Mouse (Mus musculus): ENCODE results near the gene Myh6.
"Not testable (repeated sequence)": the region's sequence is repeated elsewhere in the genome, so short reads cannot be mapped to it uniquely, and the experiment has no call there.

Myh6 gene

DNA sequence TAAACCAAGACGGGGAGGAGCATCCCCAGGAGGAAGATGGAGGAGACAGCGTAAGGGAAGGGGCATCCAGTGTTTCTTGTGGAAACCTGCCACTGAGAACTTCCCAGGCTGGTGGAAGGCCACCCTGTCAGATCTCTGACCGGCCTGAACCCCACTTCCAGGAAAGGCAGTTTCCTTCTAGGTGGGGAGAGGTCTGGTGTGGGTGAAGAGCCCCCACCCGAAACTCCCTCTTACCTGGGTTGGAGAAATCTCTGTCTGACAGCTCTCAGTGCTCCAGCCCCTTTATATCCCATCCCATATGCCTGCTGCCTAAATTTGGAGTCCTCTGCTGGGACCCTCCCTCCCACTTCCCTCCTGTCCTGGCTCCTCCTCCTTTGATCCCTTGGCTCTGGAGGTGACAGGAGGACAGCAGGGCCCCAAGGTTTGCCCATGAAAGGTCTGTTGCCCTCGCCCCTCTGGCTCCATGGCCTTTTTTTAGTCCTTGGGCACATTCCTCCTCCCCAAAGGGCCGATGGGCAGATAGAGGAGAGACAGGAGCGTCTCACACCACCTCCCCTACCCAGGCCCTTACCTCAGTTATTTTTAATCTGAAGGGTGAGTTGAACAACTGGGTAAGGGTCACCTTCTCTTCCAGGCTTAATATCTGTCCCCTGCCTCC, at the start of gene Myh6:
Myh6 (minus strand) TSS at position 608 of the 658 bp plus-strand sequence.
- no peak for DNase-seq (ENCODE audit: low read depth)

DNA sequence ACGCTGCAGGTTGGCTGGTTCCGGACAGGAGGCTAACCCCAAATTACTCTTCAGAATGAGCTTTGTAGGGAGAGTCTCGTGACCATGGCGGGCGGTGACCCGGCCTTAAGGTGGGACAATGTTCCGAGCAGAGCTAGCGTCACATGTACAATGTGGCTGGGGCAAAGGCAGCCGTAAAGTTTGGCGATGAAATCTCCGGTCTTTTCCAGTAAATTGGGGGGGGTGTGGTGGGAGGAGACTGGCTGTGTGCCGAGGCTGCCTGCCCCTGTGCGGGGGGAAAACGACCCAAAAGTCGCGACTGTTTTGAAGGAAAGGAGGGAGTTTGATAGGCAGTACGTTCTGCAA, 49.0 kb upstream of the Myh6 start:
- peak; percentile 38 for DNase-seq (ENCODE audit: low read depth)

DNA sequence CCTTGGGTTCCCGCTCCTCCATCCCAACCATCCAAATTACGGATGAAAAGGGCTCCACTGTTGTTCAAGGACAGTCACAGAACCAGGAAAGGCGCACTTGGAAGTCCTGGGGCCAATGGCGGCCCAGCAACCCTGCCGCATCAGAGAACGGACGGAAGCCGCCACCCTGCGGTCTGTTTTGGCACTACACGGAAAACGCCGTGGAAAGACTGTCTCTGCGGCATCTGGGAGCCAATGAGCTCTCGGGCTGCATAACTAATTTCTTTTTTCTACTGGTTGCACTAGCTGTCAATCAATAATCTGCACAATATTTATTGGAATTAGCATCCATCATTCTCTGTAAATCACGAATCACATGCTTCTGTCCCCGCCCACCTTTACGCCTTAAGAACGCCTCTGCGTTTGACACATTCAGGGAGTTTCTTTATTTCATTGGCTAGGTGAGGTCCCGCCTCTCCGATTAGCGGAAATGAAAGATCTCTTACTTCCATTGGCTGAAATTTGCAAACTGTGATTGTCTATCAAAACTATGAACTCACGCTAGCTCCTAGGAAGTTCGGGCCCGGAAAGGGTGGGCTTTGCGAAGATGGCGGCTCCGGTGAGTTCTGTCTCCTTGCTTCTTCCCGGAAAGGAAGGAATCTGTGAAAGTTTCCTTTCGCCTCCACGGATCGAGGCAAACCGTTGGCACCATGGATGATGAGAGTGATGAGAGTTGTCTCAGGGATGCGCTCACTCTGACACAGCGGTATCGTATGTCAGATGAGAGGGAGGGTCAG, 48.5 kb upstream of the Myh6 start, which contains the start of gene Ngdn:
Ngdn (plus strand) TSS at position 464 of the 776 bp plus-strand sequence.
- DNase-seq (ENCODE audit: low read depth): peak; percentile 99

DNA sequence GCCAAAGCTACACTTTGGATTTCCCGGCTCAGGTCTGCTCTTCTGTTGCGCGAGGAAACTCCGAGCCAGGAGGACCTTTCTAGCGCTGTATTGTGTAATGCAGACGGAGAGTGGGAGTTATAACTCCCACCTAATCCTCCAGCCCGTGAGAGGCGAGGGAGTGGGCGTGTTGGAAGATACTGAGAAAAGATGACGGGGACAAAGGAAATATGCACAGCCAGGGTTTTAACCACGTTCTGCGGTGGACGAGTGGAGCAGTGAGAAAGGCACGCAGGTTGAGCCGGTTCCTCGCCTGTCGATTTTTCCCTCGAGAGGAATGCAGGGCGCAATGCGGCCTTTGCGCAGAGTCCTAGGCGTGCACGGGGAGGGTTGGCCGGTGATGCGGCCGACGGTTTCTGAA, 47.9 kb upstream of the Myh6 start:
- DNase-seq (ENCODE audit: low read depth): peak; percentile 54

DNA sequence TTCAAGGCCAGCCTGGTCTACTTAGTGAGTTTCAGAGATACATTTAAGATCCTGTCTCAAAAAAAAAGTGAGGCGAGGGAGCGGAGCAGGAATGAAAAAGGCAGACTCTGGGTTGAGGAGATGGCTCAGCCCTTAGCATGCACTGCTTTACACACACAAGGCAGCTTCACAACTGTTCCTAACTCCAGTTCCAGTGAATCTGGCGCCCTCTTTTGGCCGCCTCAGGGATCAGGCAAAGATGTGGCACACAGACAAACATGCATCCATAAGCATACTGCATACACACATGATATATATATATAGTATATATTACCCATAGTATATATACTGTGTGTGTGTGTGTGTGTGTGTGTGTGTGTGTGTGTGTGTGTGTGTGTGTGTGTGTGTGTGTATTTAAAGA, 44.4 kb upstream of the Myh6 start:
- peak; percentile 31 for DNase-seq (ENCODE audit: low read depth)

DNA sequence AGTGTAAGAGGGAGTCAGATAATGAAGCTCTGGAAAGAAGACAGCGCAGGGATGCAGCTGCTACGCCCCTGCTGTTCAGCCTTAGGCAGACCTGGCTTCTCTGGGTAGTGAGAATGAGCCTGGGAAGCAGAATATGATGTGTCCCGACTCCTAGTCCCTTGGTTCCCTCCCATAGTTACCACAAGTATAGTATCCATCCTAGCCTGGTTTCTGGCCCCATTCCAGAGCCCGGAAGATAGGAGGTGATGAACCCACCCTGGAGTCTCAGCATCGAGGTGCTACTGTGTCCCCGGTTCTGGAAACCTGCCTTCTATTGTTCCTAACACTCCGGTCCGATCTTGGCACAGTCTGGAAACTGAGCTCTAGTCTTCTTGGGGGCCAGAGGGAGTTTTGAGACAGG, 41.7 kb upstream of the Myh6 start:
- DNase-seq (ENCODE audit: low read depth): no peak

DNA sequence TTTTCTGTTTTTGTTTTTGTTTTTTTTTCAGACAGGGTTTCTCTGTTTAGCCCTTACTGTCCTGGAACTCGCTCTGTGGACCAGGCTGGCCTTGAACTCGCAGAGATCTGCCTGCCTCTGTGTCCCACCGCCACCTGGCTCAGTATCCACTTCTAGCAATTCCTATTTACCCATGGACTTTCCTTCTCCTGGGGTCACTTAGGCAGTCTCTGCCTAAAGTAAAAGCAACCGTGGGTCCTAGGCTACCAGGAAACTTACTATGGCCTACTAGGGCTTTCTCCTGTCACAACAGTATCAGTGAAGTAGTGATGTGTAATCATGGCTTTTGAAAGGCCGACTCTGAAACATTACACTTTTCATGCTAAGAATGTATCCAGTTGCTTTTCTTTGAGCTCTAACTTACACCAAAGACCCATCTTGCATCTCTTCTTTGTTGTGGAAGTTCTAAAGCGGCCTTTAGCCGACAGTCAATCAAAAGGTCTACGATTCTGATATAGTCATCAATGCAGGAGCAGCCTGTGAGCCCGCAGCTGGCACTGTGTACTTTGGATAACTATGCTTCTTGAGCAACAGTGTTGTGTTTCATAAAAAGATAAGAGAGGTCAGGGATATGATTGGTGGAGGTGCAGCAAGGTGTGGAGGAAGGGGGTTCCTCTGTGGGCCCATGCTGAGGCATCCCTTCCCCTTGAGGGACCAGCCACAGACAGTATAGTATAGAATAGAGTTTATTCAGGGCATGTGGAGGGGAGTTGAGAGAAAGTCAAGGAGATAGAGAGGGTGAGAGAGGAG, 40.6 kb upstream of the Myh6 start:
- peak; percentile 23 for DNase-seq (ENCODE audit: low read depth)

DNA sequence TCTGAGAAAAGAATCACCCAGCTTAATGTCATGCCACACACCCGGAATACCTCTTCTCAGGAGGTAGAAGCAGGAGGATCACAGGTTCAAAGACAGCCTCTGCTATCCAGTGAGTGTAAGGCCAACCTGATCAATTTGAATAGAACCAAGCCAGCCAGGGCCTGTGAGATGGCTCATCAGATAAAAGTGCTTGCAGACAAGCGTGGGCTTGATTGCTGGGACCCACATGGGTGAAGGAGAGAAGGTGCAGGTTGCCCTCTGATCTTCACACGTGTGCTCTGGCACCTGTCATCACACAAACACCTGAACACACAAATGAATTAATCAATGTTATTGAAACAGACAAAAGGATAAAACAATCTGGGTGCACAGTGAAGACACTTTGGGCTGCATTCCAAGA, 39.8 kb upstream of the Myh6 start:
- no peak for DNase-seq (ENCODE audit: low read depth)

DNA sequence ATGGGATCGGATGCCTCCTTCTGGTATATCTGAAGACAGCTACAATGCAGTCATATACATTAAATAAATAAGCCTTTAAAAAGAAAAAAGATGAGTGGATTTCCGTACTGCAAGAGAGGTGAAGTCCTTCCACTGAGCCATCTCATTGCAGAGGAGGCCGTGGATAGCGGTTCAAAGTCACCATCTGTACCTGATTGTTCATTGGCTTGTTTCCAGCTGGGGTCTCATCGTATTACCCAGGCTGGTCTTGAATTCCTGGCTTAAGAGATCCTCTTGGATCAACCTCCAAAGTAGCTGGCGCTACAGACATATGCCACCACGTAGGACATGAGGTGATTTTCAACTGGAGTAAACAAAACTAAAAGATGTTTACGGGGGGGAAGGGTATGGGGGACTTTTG, 39.2 kb upstream of the Myh6 start:
- DNase-seq (ENCODE audit: low read depth): no peak

DNA sequence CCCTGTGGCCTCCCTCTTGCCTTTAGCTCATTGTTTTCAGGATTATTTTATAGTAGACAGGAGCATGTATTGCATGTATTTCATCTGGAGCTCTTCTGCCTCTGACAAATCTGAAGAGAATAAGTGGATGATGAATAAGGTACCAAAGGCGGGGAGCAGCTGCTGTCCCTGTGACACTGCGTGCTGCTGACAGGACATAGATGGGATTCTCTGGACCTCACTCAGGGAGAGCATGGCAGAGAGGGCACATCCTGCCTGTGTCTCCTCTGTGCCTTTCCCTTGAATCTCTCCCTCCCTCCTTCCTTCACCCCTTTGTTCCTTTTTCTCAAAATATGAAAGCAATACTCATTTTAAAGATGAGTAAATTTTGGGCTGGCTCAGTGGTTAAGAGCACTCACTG, 38.8 kb upstream of the Myh6 start:
- no peak for DNase-seq (ENCODE audit: low read depth)

DNA sequence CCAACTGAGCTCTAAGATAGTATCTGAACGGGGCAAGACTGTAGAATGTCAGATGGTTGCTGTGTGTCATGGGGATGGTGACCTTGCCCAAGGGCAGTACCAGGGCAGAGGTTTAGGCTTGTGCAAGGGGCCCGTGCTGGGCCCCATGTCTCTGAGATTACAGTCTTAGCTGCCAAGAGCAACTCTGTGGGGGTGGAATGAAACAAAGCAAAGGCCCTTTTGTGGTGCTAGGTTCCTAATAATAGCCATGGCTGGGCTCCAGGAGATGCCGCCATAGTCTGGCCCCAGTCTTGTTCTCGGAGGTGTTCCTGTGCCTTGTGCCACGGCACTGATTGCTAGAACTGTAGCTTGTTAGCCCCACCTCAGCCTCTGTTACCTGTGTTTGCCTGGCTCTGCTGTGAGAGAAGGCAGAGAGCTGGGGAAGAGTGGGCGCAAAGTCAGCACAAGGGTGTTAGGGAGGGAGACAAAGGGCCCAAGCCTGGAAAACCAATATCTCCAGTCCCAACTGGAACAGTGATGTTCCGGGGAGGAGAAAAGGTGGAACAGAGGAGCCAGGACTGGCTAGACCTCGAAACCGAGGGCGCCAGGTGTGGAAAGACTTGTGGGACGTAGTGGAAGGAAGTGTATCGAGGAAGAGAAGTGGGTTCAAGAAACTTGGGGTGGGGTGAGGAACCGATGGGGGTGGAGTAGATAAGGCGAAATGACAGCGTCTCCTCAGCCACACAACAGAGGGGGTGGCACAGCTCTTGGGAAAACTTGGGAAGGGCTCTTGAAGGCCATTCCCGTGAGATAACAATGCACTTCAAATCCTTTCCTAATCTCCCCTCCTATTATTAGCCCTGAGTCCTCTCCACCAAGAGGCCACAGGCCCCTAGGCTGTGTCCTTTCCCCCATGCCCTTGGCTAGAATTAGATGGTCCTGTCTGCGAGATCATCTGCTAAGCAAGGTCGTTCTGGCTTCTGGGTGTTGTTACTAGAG, 37.4 kb upstream of the Myh6 start:
- no peak for DNase-seq (ENCODE audit: low read depth)

DNA sequence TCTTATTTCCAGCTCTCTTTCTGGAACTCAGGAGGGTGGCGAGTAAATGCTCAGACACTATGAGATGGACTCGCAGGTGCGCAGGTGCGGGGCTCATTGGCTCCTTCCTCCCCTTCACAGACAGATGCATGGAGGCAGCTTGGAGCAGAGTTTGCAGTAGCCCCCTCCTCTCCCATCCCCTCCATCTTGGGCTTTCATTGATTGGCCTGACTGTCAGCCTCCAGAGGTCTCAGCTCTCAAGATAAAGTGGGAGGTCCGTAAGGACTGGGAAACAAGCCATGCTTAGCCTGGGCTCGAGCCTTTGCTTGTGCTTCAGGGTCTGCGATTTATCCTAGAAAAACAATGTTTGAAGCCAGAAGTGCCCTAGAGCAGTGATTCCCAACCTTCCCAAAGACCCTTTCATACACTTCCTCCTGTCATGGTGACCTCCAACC, 36.0 kb upstream of the Myh6 start:
- DNase-seq (ENCODE audit: low read depth): no peak

DNA sequence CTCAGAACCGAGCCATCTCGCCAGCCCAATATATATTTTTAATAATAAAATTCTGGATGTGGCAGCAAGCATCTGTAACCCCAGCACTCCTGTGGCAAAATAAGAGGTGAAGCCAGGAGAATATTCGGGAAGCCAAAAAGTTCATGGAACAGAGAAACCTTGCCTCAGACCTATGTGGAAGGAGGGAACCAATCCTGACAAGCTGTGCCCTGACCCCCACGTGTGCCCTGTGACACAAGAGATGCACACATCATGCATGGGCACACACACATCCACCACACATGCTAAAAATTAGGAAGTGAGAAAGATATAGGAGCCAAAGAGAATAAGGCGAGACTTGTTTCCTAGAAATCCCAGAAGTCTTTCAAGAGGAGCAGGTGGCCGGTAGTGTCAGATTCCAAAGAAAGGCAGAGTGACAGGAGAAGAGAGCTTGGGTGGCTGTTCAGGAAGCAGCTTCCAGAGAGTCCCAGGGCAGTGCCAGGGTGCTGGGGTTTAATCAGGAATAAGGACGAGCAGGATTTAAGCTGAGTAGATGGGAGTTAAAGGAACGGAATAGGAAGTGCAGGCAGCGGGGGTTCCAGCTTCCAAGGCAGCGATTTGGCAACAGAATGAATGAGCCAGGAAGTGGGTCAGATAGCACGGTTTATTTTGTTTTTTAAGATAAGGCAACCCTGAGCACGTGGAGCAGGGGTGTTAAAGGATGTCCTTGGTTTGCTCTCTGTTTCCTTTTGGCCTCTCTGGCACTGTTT, 35.4 kb upstream of the Myh6 start:
- DNase-seq (ENCODE audit: low read depth): no peak

DNA sequence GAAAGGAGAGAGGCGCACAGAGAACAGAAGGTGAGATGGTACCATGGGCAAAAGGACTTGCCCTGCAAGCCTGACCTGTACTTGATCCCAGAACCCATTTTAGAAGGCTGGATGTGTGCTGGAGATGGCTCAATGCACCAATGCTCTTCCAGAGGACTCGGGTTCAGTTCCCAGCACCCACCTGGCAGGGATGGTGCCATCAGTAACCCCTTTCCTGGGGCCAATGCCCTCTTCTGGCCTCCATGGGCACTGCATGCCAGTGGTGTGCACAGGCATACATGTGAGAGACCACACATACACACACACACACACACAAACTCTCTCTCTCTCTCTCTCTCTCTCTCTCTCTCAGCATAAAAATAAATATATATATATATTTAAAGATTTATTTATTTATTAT, 34.7 kb upstream of the Myh6 start:
- no peak for DNase-seq (ENCODE audit: low read depth)

DNA sequence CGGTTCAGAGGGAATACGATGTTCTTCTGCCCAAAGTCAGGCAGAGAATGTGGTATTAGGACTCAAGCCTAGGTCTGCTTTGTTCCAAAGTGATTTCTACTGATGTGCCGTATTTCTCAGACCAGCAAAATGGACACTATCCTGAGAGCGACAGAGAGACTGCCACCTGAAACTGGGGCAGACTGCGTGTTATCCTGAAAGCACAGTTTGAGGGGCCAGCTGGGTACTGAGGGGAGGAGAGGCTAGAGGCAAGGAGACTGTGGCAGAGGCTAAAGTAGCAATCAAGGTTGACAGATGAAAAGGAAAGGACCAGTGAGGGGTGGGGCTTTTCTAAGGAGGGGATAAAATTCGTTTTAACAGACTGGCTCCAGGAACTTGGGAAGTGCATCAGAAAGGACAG, 34.1 kb upstream of the Myh6 start:
- no peak for DNase-seq (ENCODE audit: low read depth)

DNA sequence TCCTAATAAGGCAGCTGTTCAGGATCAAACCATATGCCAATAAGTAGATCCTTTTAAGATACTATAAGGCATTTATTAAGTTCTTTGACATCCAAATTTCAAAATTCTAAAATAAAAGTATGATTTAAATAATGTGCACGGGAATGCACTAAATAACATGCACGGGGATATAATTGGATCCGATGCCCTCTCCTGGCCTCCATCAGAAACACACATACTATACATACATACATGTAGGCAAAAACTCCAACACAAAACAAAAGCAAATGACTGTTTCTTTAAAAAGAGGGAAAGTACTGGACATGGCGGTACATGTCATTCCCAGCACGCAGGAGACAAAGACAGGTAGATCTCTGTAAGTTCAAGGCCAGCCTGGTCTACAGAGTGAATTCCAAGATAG, 33.1 kb upstream of the Myh6 start:
- DNase-seq (ENCODE audit: low read depth): not testable (repeated sequence)

DNA sequence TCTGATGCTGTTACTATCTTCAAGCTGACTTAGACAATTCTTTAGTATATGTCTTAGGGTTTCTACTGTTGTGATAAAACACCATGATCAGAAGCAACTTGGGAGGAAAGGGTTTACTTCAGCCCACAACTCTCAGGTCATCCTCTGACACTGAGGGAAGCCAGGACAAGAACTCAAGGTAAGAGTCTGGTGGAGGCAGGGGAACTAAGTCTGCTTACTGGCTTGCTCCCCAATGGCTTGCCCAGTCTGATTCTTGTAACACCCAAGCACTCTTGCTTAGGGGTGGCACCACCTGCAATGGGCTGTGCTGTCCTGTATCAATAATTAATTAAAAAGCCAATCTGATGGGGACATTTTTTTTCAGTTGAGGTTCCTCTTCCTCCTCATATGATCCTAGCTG, 32.0 kb upstream of the Myh6 start:
- no peak for DNase-seq (ENCODE audit: low read depth)

DNA sequence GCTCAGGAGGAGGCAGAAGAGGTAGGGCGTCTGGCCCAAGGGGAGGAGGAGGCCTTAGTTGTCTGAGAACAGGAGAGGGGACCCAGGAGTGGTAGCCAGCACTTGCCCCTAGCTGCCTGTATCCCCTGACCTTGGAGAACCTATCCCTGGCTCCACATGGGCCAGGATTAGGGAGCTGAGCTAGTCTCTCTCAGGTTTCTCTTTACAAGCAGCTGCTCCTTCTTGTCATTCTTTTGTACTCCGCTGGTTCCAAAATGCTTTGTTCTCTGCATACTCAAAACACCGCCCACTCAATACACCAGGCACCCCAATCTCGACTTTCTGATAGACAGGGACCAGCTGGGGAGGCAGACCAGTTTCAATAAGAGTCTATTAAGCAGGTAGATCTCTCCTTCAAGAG, 30.6 kb upstream of the Myh6 start:
- no peak for DNase-seq (ENCODE audit: low read depth)

DNA sequence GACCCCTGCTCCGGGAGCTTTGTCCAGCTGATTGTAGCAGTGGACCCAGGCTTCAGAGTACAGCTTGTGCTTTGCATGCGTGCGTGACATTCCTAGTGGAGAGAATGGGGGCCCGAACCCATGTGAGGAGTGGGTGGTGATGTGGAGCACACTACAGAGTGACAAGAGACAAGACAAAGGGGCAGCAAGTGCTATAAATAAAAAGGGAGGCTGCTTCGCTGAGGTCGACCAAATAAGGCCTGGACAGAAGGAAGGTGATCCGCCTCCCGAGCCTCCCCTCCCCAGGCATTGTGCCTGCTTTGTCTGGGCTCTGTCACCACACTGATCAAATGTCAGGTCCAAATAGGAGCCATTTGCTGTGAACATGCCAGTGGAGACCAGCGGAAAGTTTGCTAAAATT, 30.1 kb upstream of the Myh6 start:
- DNase-seq (ENCODE audit: low read depth): no peak

DNA sequence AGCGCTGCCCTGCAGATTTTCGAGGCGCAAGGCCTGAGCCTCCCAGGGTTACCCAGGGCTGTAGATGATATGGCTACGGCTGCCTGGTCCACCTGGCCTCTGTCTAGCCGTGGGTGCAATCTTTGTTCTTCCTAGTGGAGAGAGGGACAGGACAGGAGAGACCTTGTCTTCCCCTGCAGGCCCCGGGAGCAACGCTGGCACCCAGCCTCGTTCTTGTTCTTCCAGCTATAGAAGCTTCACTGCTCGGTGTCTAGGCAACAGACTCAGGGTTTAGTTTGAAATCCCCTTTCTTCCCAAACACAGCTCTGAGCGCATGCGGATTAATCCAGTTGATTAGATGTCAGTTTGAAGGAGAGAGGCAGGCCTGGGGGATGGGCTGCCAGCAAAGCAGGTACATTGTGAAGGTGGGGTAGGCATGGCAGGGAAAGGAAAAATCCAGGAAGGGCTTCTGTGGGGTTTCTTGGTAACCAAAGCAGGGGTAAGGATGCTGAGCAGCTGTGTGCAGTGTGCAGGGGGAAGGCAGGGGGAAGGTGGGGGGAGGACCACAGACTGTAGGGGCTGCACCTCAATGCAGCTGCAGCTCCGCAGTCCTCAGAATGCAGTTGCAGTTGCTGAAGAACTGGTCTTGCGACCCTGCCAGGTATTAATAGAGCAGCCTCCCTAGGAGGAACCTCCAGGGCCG, 28.9 kb upstream of the Myh6 start:
- DNase-seq (ENCODE audit: low read depth): no peak

DNA sequence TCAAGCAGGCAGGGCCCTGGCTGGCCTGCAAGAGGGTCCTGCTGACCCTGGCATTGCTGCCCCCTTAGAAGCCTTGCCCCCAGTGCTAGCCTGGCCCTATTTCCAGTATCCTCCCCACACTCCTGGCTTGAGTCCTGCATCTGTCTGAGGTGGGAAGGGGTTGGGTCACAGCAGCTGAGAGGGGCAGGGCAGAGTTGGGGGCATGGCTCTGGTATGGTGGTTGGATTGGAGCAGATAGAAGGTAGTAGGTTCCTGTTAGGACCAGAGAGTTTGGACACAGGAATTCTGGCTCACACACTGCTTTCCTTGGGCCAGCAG, 28.1 kb upstream of the Myh6 start:
- no peak for DNase-seq (ENCODE audit: low read depth)
